8 mouse cellular contexts compared by ENCODE assay signal in the genomic region with DNA sequence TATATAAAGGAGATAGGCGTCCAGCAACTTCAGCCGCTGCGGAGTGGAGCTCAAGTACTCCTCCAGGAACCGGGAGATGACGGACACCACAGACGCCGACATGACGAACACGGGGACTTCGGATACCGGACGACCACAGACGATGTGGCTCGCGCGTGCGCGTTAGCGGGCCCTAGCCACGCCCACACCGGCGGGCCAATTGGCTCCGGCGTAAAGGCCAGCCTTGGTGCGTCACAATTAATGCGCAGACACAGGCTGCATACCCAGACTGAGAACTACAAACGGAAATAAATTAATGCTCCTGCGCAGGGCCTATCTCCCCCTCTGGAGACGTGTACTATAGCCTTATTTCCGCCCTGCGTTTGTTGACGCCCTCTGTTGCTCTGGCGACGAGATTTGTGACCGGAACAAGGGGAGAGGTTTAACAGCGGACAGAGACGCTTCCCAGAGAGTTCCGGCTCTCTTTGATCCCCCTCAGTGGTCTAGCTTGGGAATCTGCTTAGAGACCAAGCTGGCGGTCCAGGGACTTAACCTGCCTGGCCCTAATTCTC. TPM values are rescaled to one million over a fixed set of nuclear protein-coding genes. Genes with fewer than 3 reads are reported as not detected.
DNase-seq lines count a peak whose midpoint lies in the region; ATAC-seq and TF ChIP-seq lines count a peak whose summit lies in the region.

Dad1 (minus strand) TSS at position 364 of the 551 bp plus-strand sequence.
Abhd4 (plus strand) TSS at position 448 of the 551 bp plus-strand sequence.

- peak within 1 kb of the TSS; percentile 79 for H3K4me2 ChIP-seq in embryonic facial prominence, embryonic 15.5 days (replicated peaks)
- H3K4me2 ChIP-seq in limb, embryonic 14.5 days (replicated peaks; ENCODE audit: low read depth, low read length, severe bottlenecking) = peak within 1 kb of the TSS; percentile 81
- peak within 1 kb of the TSS; percentile 78 for H3K4me2 ChIP-seq in midbrain, postnatal 0 days (ENCODE audit: low read depth, low read length, poor library complexity, severe bottlenecking)

- TF ChIP-seq CTCF in bone marrow, adult 2 months (IDR thresholded peaks at IDR 0.05; ENCODE audit: control insufficient read depth, insufficient read depth, low read length) = no peak
- TF ChIP-seq CTCF in midbrain, postnatal 0 days (IDR thresholded peaks at IDR 0.05) = peak; percentile 46; the same call in 1 of the 2 replicates

- under 1% methylated on average over 39 of the region's 39 CpGs for WGBS in bone marrow, adult 2 months
- under 1% methylated on average over 39 of the region's 39 CpGs for WGBS in embryonic facial prominence, embryonic 15.5 days
- WGBS in limb, embryonic 14.5 days = under 1% methylated on average over 39 of the region's 39 CpGs
- WGBS in midbrain, postnatal 0 days = under 1% methylated on average over 39 of the region's 39 CpGs

- no peaks in the 10 kb centered on the region for H3K9me3 ChIP-seq in embryonic facial prominence, embryonic 15.5 days (replicated peaks)
- no peaks in the 10 kb centered on the region for H3K9me3 ChIP-seq in limb, embryonic 14.5 days (ENCODE audit: control insufficient read depth, low read length)
- H3K9me3 ChIP-seq in midbrain, postnatal 0 days (ENCODE audit: low read length) = no peaks in the 10 kb centered on the region

- peak; percentile 92 for TF ChIP-seq POLR2A in bone marrow, adult 2 months (IDR thresholded peaks at IDR 0.05; ENCODE audit: borderline replicate concordance, control insufficient read depth, low read depth, low read length)
- TF ChIP-seq POLR2A in limb, embryonic 14.5 days (IDR thresholded peaks at IDR 0.05; ENCODE audit: borderline replicate concordance, extremely low read depth, insufficient read depth, insufficient read length) = peak; percentile 84; the same call in 1 of the 2 replicates

- peak within 1 kb of the TSS; percentile 73 for H3K4me3 ChIP-seq in bone marrow, adult 2 months (replicated peaks; ENCODE audit: control insufficient read depth, low read depth, low read length)
- peak within 1 kb of the TSS; percentile 75 for H3K4me3 ChIP-seq in embryonic facial prominence, embryonic 15.5 days (replicated peaks)
- peak within 1 kb of the TSS; percentile 82 for H3K4me3 ChIP-seq in limb, embryonic 14.5 days (replicated peaks; ENCODE audit: low read length)
- H3K4me3 ChIP-seq in midbrain, postnatal 0 days (ENCODE audit: low read depth, low read length) = peak within 1 kb of the TSS; percentile 68

- H3K27me3 ChIP-seq in embryonic facial prominence, embryonic 15.5 days = no peaks in the 10 kb centered on the region
- H3K27me3 ChIP-seq in limb, embryonic 14.5 days (ENCODE audit: control insufficient read depth, insufficient read depth, low read length) = no peaks in the 10 kb centered on the region
- no peaks in the 10 kb centered on the region for H3K27me3 ChIP-seq in midbrain, postnatal 0 days (ENCODE audit: insufficient read depth, low read length)

- H3K4me1 ChIP-seq in bone marrow, adult 2 months (ENCODE audit: control insufficient read depth, insufficient read depth, low read length) = peaks cover 3% of the 10 kb centered on the region; the same call in 1 of the 2 replicates
- peaks cover 51% of the 10 kb centered on the region for H3K4me1 ChIP-seq in embryonic facial prominence, embryonic 15.5 days
- H3K4me1 ChIP-seq in limb, embryonic 14.5 days (ENCODE audit: control insufficient read depth, insufficient read depth, low read length) = peaks cover 17% of the 10 kb centered on the region
- peaks cover 3% of the 10 kb centered on the region; the same call in 1 of the 2 replicates for H3K4me1 ChIP-seq in midbrain, postnatal 0 days (ENCODE audit: insufficient read depth, low read length)

- DNase-seq in 416B (ENCODE audit: low read depth) = peak; percentile 99
- DNase-seq in heart, adult 8-10 months (ENCODE audit: low spot score) = peak; percentile 96
- peak; percentile 99 for DNase-seq in kidney, adult 9 months
- DNase-seq in limb, embryonic 14.5 days (ENCODE audit: low spot score) = peak; percentile 99
- DNase-seq in midbrain, postnatal 0 days (ENCODE audit: low spot score) = peak; percentile 99
- peak; percentile 96 to 97 for DNase-seq in spleen, postnatal 14 days (ENCODE audit: low spot score in 2 of 2)

- H3K36me3 ChIP-seq in embryonic facial prominence, embryonic 15.5 days = no peaks in the 10 kb centered on the region
- peaks cover under 1% of the 10 kb centered on the region; the same call in 1 of the 2 replicates for H3K36me3 ChIP-seq in limb, embryonic 14.5 days (ENCODE audit: control insufficient read depth, insufficient read depth, low read length)
- no peaks in the 10 kb centered on the region for H3K36me3 ChIP-seq in midbrain, postnatal 0 days (ENCODE audit: insufficient read depth, low read length)

- ATAC-seq in embryonic facial prominence, embryonic 15.5 days (ENCODE audit: insufficient number of reproducible peaks, low FRiP score, low TSS enrichment, low read depth) = peak; percentile 100
- ATAC-seq in limb, embryonic 14.5 days (ENCODE audit: low FRiP score, low read depth) = peak; percentile 100
- ATAC-seq in midbrain, postnatal 0 days (ENCODE audit: low FRiP score) = peak; percentile 100

- H3K9ac ChIP-seq in embryonic facial prominence, embryonic 15.5 days = peak within 1 kb of the TSS; percentile 69
- peak within 1 kb of the TSS; percentile 78 for H3K9ac ChIP-seq in limb, embryonic 14.5 days (ENCODE audit: low read depth, low read length, severe bottlenecking)
- peak within 1 kb of the TSS; percentile 75 for H3K9ac ChIP-seq in midbrain, postnatal 0 days (replicated peaks; ENCODE audit: low read length, poor library complexity, severe bottlenecking)

- H3K27ac ChIP-seq in bone marrow, adult 2 months (ENCODE audit: control insufficient read depth, insufficient read depth, low read depth, low read length, poor library complexity) = peak within 1 kb of the TSS; percentile 67
- peak within 1 kb of the TSS; percentile 79 for H3K27ac ChIP-seq in embryonic facial prominence, embryonic 15.5 days (replicated peaks)
- H3K27ac ChIP-seq in limb, embryonic 14.5 days (replicated peaks; ENCODE audit: low read depth, low read length) = peak within 1 kb of the TSS; percentile 72
- peak within 1 kb of the TSS; percentile 72 for H3K27ac ChIP-seq in midbrain, postnatal 0 days (ENCODE audit: low read depth, low read length)

RNA-seq across cellular contexts. Expression of gene Dad1, which starts in this region (rescaled TPM):
- 45.6 and 54.9 TPM in 2 replicates for polyA plus RNA-seq in bone marrow, adult 2 months (2011; ENCODE audit: insufficient read depth, insufficient read length, low replicate concordance, missing spikeins)
- polyA plus RNA-seq in embryonic facial prominence, embryonic 15.5 days (2015; fragmentation: Nextera tagmentation; extraction: Ambion mirVana) = 396 and 402 TPM in 2 replicates
- total RNA-seq in heart, adult 8-10 months (2022) = 100 to 1,000 TPM; 108 to 121 (median 113) TPM
- 248 and 505 TPM in 2 replicates for polyA plus RNA-seq in limb, embryonic 14.5 days (2012; rRNA removed)
- polyA plus RNA-seq in limb, embryonic 14.5 days (2014; fragmentation: Nextera tagmentation; extraction: Ambion mirVana) = 404 and 419 TPM in 2 replicates
- total RNA-seq in midbrain, postnatal 0 days (2014; rRNA removed) = 240 and 263 TPM in 2 replicates
- 374 and 394 TPM in 2 replicates for polyA plus RNA-seq in midbrain, postnatal 0 days (2015; fragmentation: Nextera tagmentation; extraction: Ambion mirVana)

RNA-seq across cellular contexts. Expression of gene Abhd4, which starts in this region (rescaled TPM):
- 24.7 and 29.9 TPM in 2 replicates for polyA plus RNA-seq in bone marrow, adult 2 months (2011; ENCODE audit: insufficient read depth, insufficient read length, low replicate concordance, missing spikeins)
- polyA plus RNA-seq in embryonic facial prominence, embryonic 15.5 days (2015; fragmentation: Nextera tagmentation; extraction: Ambion mirVana) = 58.5 and 66.7 TPM in 2 replicates
- 10 to 100 TPM; 40.8 to 49.9 (median 44.7) TPM for total RNA-seq in heart, adult 8-10 months (2022)
- 27.7 and 31.9 TPM in 2 replicates for polyA plus RNA-seq in limb, embryonic 14.5 days (2012; rRNA removed)
- polyA plus RNA-seq in limb, embryonic 14.5 days (2014; fragmentation: Nextera tagmentation; extraction: Ambion mirVana) = 58.4 and 58.7 TPM in 2 replicates
- 75.7 and 87.8 TPM in 2 replicates for total RNA-seq in midbrain, postnatal 0 days (2014; rRNA removed)
- polyA plus RNA-seq in midbrain, postnatal 0 days (2015; fragmentation: Nextera tagmentation; extraction: Ambion mirVana) = 56.4 and 67.6 TPM in 2 replicates

Comparison
In these comparisons a context has a peak if more than half of its experiments do, and no peak if none do; other contexts are left out.
1. Peak in every context shown above with its lines: DNase-seq, ATAC-seq, H3K4me3 ChIP-seq and H3K27ac ChIP-seq.